Mouse (Mus musculus) heart, adult 2 months (tissue): ENCODE measurements around the gene Fmn2. TPM values are rescaled to one million over a fixed set of nuclear protein-coding genes. Genes with fewer than 3 reads are reported as not detected.

Experiments used
- DNase-seq, 2 experiments: peaks; one replicate each; pipeline ENCODE4 v3.0.0; 2021
- H3K27ac ChIP-seq: fragments of 200-600 bp; 2 replicates; pipeline ENCODE4 v1.8.1; 2022
- H3K27me3 ChIP-seq: fragments of 200-500 bp; 2 replicates; pipeline ENCODE4 v1.6.1; 2012; ENCODE audit warnings: mild to moderate bottlenecking, low read length, inconsistent platforms, mixed read lengths; ENCODE audit not compliant: control insufficient read depth, insufficient read depth
- H3K36me3 ChIP-seq: fragments of 200-500 bp; 2 replicates; pipeline ENCODE4 v1.6.1; 2012; ENCODE audit warnings: low read length, inconsistent platforms; ENCODE audit not compliant: control insufficient read depth, insufficient read depth
- H3K4me1 ChIP-seq: fragments of 200-500 bp; 2 replicates; pipeline ENCODE4 v1.6.1; 2011; ENCODE audit warnings: low read length; ENCODE audit not compliant: control insufficient read depth, insufficient read depth
- H3K4me3 ChIP-seq: fragments of 200-600 bp; 2 replicates; pipeline ENCODE4 v1.8.1; 2022
- H3K79me2 ChIP-seq: fragments of 200-500 bp; replicated peaks from 2 replicates; pipeline ENCODE4 v1.6.1; 2012; ENCODE audit warnings: mild to moderate bottlenecking, inconsistent platforms, low read length, moderate library complexity, mixed read lengths; ENCODE audit not compliant: control insufficient read depth, insufficient read depth
- H3K9ac ChIP-seq: fragments of 200-500 bp; 2 replicates; pipeline ENCODE4 v1.6.1; 2012; ENCODE audit warnings: low read depth, mild to moderate bottlenecking, control low read depth, inconsistent platforms, low read length, mixed read lengths
- CTCF ChIP-seq: fragments of 200-600 bp; IDR thresholded peaks from 2 replicates; pipeline ENCODE4 v1.8.1; 2022; ENCODE audit warnings: antibody characterized with exemption, mild to moderate bottlenecking, moderate library complexity
- EP300 ChIP-seq: fragments of 200-500 bp; IDR thresholded peaks from 2 replicates; pipeline ENCODE4 v1.6.1; 2011; ENCODE audit warnings: low read depth, low read length, control low read depth; ENCODE audit not compliant: insufficient read depth
- POLR2A ChIP-seq: fragments of 200-500 bp; IDR thresholded peaks from 2 replicates; pipeline ENCODE4 v1.6.1; 2011; ENCODE audit warnings: mild to moderate bottlenecking, low read depth, low read length, control low read depth; ENCODE audit not compliant: insufficient read depth
- WGBS: fragments of 180-500 bp; shearing (Covaris S2); methylation state at CpG from one replicate; pipeline ENCODE4 v1.1.7; 2018; 5-methylcytosine and 5-hydroxymethylcytosine counted together
- intact Hi-C: fragments of 180-260 bp; cut with DNase I; formaldehyde crosslinking; loops from one replicate; pipeline ENCODE4 v1.15.1; 2025
- polyA plus RNA-seq: library from polyadenylated mRNA; depleted of rRNA; stranded (reverse); fragments of >200 nt; gene quantifications from 2 replicates; pipeline ENCODE4 v1.2.3, GENCODE M21; 2012
- total RNA-seq, 2 experiments: library from RNA; stranded (reverse); gene quantifications; 2 replicates each; pipeline ENCODE4 v1.2.3; 2021

Fmn2 gene
- total and polyA plus RNA-seq, 3 experiments, result 0.06 to 0.41 (median 0.21) TPM

DNA sequence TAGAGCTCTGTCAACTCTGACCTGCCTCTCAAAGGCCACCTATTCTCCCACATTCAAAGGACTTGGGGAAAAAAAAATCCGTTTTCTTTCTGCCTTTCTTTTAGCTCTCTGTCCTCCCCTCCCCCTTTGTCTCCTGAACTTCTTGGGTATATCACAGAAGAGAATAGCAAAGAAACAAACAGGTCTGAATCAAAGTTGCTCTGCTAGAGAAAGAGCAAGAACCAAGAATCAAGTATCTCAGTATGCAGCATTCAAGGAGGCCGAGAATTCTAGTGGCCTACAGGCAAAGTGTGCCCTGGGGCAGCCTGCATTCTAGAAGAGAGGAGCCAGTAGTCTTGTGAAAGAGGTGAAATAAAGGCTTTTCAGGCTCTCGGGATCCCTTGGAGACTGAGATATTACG is 1.6 kb upstream of the Fmn2 start:
- Histone ChIP-seq H3K79me2 (no peaks in the 10 kb centered on the region), H3K27me3 (peaks cover 7% of the 10 kb centered on the region), H3K4me3 (no peak overlapping the region), H3K4me1 (no peaks in the 10 kb centered on the region), H3K27ac (no peak overlapping the region), H3K9ac (no peak overlapping the region), H3K36me3 (no peaks in the 10 kb centered on the region)
- DNase-seq, result no peak
- WGBS, result 68% methylated on average over 4 of the region's 4 CpGs
- intact Hi-C loops, result no loop called here
- TF ChIP-seq EP300 (no peak), CTCF (no peak), POLR2A (no peak)

DNA sequence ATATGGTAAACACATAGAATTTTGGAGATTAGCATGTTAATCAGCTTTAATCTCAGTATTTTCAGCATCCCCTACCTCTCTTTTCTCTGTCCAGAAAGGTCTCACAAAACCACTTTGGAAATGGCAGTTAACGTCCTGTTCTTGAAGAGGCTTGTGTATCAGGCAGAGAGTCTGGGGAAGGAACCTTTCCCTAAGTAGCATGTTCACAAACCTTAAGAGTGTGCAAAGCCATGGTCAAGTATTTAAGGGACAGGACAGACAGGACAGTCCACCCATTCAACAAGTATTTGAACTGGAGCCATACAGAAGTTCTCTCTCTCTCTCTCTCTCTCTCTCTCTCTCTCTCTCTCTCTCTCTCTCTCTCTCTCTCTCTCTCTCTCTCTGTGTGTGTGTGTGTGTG is 614 bp upstream of the Fmn2 start:
- 64% methylated on average over 1 of the region's 1 CpGs for WGBS
- Histone ChIP-seq H3K4me3 (no peak overlapping the region), H3K27me3 (peaks cover 7% of the 10 kb centered on the region), H3K27ac (no peak overlapping the region), H3K9ac (no peak overlapping the region), H3K79me2 (no peaks in the 10 kb centered on the region), H3K4me1 (no peaks in the 10 kb centered on the region), H3K36me3 (no peaks in the 10 kb centered on the region)
- no peak for TF ChIP-seq EP300
- TF ChIP-seq CTCF, result no peak
- TF ChIP-seq POLR2A, result no peak
- no peak for DNase-seq
- intact Hi-C loops, result no loop called here

DNA sequence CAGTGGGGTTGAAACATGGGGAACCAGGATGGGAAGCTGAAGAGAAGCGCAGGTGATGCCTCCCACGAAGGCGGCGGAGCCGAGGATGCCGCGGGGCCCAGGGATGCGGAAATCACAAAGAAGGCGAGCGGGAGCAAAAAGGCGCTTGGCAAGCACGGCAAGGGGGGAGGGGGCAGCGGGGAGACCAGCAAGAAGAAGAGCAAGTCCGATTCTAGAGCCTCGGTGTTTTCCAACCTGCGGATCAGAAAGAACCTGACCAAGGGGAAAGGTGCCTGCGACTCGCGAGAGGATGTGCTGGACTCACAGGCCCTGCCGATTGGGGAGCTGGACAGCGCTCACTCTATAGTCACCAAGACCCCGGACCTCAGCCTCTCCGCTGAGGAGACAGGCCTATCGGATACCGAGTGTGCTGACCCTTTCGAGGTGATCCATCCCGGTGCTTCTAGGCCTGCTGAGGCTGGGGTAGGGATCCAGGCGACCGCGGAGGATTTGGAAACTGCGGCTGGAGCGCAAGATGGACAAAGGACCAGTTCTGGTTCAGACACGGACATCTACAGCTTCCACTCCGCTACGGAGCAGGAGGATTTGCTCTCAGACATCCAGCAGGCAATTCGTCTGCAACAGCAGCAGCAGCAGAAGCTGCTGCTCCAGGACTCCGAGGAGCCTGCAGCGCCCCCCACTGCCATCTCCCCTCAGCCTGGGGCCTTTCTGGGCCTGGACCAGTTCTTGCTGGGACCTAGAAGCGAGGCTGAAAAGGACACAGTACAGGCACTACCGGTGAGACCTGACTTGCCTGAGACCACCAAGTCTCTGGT is 613 bp downstream of the Fmn2 start:
- Histone ChIP-seq H3K79me2 (no peaks in the 10 kb centered on the region), H3K27me3 (peaks cover 7% of the 10 kb centered on the region), H3K36me3 (no peaks in the 10 kb centered on the region), H3K4me1 (no peaks in the 10 kb centered on the region), H3K4me3 (peak overlapping the region; percentile 36), H3K9ac (0 out of 2 replicates have a peak overlapping the region, but pooled peaks have one; percentile 5), H3K27ac (no peak overlapping the region)
- DNase-seq, result peak; percentile 7 to 30
- 1% methylated on average over 39 of the region's 40 CpGs for WGBS
- intact Hi-C loops, result no loop called here
- TF ChIP-seq POLR2A, result no peak
- TF ChIP-seq EP300, result no peak
- no peak for TF ChIP-seq CTCF

DNA sequence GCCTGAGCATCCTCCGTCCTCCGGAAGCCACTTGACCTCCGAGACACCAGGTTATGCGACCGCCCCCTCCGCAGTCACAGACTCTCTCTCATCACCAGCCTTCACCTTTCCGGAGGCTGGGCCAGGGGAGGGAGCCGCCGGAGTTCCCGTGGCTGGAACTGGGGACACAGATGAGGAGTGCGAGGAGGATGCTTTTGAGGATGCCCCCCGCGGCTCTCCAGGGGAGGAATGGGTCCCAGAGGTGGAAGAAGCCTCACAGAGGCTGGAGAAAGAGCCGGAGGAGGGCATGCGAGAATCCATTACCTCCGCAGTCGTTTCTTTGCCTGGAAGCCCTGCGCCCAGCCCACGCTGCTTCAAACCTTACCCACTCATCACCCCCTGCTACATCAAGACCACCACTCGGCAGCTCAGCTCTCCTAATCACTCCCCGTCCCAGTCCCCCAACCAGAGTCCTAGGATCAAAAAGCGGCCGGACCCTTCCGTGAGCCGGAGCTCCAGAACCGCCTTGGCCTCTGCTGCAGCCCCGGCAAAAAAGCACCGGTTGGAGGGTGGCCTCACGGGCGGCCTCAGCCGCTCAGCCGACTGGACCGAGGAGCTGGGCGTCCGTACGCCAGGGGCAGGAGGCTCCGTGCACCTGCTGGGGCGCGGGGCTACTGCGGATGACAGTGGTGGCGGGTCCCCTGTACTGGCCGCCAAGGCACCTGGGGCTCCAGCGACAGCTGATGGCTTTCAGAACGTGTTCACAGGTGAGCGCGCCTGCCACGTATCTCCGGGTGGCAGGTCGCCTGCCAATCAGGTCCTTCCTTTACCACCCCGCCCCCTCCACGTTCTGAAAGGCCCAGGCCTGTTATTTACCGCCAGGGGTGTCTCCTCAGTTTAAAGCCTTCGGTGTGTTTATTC is 1.5 kb downstream of the Fmn2 start:
- Histone ChIP-seq H3K4me3 (no peak overlapping the region; the same call in 1 of the 2 replicates), H3K36me3 (no peaks in the 10 kb centered on the region), H3K79me2 (no peaks in the 10 kb centered on the region), H3K4me1 (no peaks in the 10 kb centered on the region), H3K27ac (no peak overlapping the region), H3K27me3 (peaks cover 7% of the 10 kb centered on the region), H3K9ac (no peak overlapping the region)
- intact Hi-C loops, result no loop called here
- TF ChIP-seq EP300 (no peak), POLR2A (no peak), CTCF (no peak)
- 3% methylated on average over 53 of the region's 53 CpGs for WGBS
- DNase-seq, result peak; percentile 3 to 19

DNA sequence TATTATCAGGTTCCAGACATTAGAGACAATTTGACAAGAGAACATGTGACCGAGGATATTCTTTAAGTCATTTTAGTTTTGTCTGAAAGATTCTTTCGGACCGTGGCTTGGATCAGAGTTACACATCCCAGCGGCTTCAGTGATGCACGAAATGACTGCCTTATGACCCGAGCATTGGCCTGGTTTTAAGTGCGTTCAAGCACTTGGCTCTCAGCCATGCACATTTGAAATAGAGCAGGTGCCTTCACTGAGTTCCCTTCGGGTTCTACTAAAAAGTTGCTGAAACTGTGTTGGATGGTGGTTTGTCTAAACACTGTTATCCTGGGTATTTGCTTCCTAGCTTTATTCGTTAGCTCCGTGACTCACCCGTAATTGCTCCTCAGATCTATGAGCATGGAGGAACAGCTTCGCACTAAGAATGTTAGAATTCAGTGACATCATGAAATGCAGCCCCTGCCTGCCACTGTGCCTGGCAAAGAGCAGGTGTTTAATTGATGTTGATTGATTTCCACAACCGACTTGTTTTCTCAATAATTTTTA is 7.0 kb downstream of the Fmn2 start:
- no peak overlapping the region for H3K4me3 ChIP-seq
- no peak overlapping the region for H3K9ac ChIP-seq
- H3K27me3 ChIP-seq, result no peaks in the 10 kb centered on the region
- intact Hi-C loops, result no loop called here
- H3K27ac ChIP-seq, result no peak overlapping the region
- WGBS, result 47% methylated on average over 13 of the region's 13 CpGs
- no peak for TF ChIP-seq CTCF
- no peak for TF ChIP-seq POLR2A
- no peak for TF ChIP-seq EP300
- H3K36me3 ChIP-seq, result no peaks in the 10 kb centered on the region
- DNase-seq, result no peak
- H3K79me2 ChIP-seq, result no peaks in the 10 kb centered on the region
- no peaks in the 10 kb centered on the region for H3K4me1 ChIP-seq
